Mouse (Mus musculus): ENCODE measurements around the gene Ostn. TPM values are rescaled to one million over a fixed set of nuclear protein-coding genes. Genes with fewer than 3 reads are reported as not detected.

Gene Ostn
- polyA plus RNA-seq, 1 experiment = not detected

- H3ac ChIP-seq (ENCODE audit: control insufficient read depth, insufficient read length, low read depth) = no peak overlapping the region
- TF ChIP-seq FOSL1 (IDR thresholded peaks at IDR 0.05; ENCODE audit: insufficient read depth, low read length, poor library complexity, severe bottlenecking) (no peak), MYOG (IDR thresholded peaks at IDR 0.05; ENCODE audit: control insufficient read depth, extremely low read depth, insufficient read length) (no peak), MAX (IDR thresholded peaks at IDR 0.05) (no peak), CEBPB (IDR thresholded peaks at IDR 0.05; ENCODE audit: low read depth) (no peak), USF1 (IDR thresholded peaks at IDR 0.05; ENCODE audit: low read depth) (no peak), MYOD1 (IDR thresholded peaks at IDR 0.05; ENCODE audit: control insufficient read depth, insufficient read length, low read depth) (no peak), CTCF (IDR thresholded peaks at IDR 0.05; ENCODE audit: control insufficient read depth, insufficient read depth, insufficient read length) (no peak)
- no peaks in the 10 kb centered on the region for H3K36me3 ChIP-seq (ENCODE audit: control insufficient read depth, insufficient read depth)
These were observed 69.3 kb downstream of the Ostn start for GRCm38 (mm10) chr16:27376556-27376955.

GRCm38 (mm10) chr16:27382217-27382616 lies 74.9 kb downstream of the Ostn start:
- Histone ChIP-seq H3K4me3 (ENCODE audit: insufficient read depth, poor library complexity, severe bottlenecking) (no peak overlapping the region), H3K36me3 (ENCODE audit: control insufficient read depth, insufficient read depth) (no peaks in the 10 kb centered on the region), H3K79me3 (ENCODE audit: low read depth) (no peaks in the 10 kb centered on the region), H3K79me2 (ENCODE audit: control insufficient read depth, insufficient read depth) (no peaks in the 10 kb centered on the region), H3ac (ENCODE audit: control insufficient read depth, insufficient read length, low read depth) (no peak overlapping the region), H3K27me3 (ENCODE audit: control insufficient read depth, insufficient read depth, insufficient read length) (no peaks in the 10 kb centered on the region)
- TF ChIP-seq MYOG (IDR thresholded peaks at IDR 0.05; ENCODE audit: control insufficient read depth, extremely low read depth, insufficient read length) (no peak), CTCF (IDR thresholded peaks at IDR 0.05; ENCODE audit: control insufficient read depth, insufficient read depth, insufficient read length) (no peak), USF1 (IDR thresholded peaks at IDR 0.05; ENCODE audit: low read depth) (no peak), CEBPB (IDR thresholded peaks at IDR 0.05; ENCODE audit: low read depth) (no peak), FOSL1 (IDR thresholded peaks at IDR 0.05; ENCODE audit: insufficient read depth, low read length, poor library complexity, severe bottlenecking) (no peak), MAX (IDR thresholded peaks at IDR 0.05) (no peak), MYOD1 (IDR thresholded peaks at IDR 0.05; ENCODE audit: control insufficient read depth, insufficient read length, low read depth) (no peak)

More at GRCm38 (mm10) chr16:27376556-27376955, 69.3 kb downstream of the Ostn start:
- H3K79me3 ChIP-seq (ENCODE audit: low read depth) = no peaks in the 10 kb centered on the region
- H3K79me2 ChIP-seq (ENCODE audit: control insufficient read depth, insufficient read depth) = no peaks in the 10 kb centered on the region
- H3K27me3 ChIP-seq (ENCODE audit: control insufficient read depth, insufficient read depth, insufficient read length) = no peaks in the 10 kb centered on the region
- no peak overlapping the region for H3K4me3 ChIP-seq (ENCODE audit: insufficient read depth, poor library complexity, severe bottlenecking)

GRCm38 (mm10) chr16:27384893-27385603 lies 77.8 kb downstream of the Ostn start:
- H3K27me3 ChIP-seq (ENCODE audit: control insufficient read depth, insufficient read depth, insufficient read length) = no peaks in the 10 kb centered on the region
- TF ChIP-seq USF1 (IDR thresholded peaks at IDR 0.05; ENCODE audit: low read depth) (no peak), MYOD1 (IDR thresholded peaks at IDR 0.05; ENCODE audit: control insufficient read depth, insufficient read length, low read depth) (no peak), MYOG (IDR thresholded peaks at IDR 0.05; ENCODE audit: control insufficient read depth, extremely low read depth, insufficient read length) (no peak), MAX (IDR thresholded peaks at IDR 0.05) (no peak), CEBPB (IDR thresholded peaks at IDR 0.05; ENCODE audit: low read depth) (no peak)
- no peak overlapping the region for H3K4me3 ChIP-seq (ENCODE audit: insufficient read depth, poor library complexity, severe bottlenecking)
- H3K79me3 ChIP-seq (ENCODE audit: low read depth) = peaks cover 8% of the 10 kb centered on the region
- no peaks in the 10 kb centered on the region for H3K36me3 ChIP-seq (ENCODE audit: control insufficient read depth, insufficient read depth)
- H3ac ChIP-seq (ENCODE audit: control insufficient read depth, insufficient read length, low read depth) = no peak overlapping the region
- peaks cover 12% of the 10 kb centered on the region for H3K79me2 ChIP-seq (ENCODE audit: control insufficient read depth, insufficient read depth)

- Histone ChIP-seq H3K27me3 (ENCODE audit: control insufficient read depth, insufficient read depth, insufficient read length) (no peaks in the 10 kb centered on the region), H3ac (ENCODE audit: control insufficient read depth, insufficient read length, low read depth) (no peak overlapping the region), H3K79me3 (ENCODE audit: low read depth) (peaks cover 14% of the 10 kb centered on the region), H3K36me3 (ENCODE audit: control insufficient read depth, insufficient read depth) (no peaks in the 10 kb centered on the region), H3K79me2 (ENCODE audit: control insufficient read depth, insufficient read depth) (peaks cover 18% of the 10 kb centered on the region), H3K4me3 (ENCODE audit: insufficient read depth, poor library complexity, severe bottlenecking) (no peak overlapping the region)
- no peak for TF ChIP-seq MAX (IDR thresholded peaks at IDR 0.05)
- no peak for TF ChIP-seq FOSL1 (IDR thresholded peaks at IDR 0.05; ENCODE audit: insufficient read depth, low read length, poor library complexity, severe bottlenecking)
- TF ChIP-seq USF1 (IDR thresholded peaks at IDR 0.05; ENCODE audit: low read depth) = no peak
- TF ChIP-seq CEBPB (IDR thresholded peaks at IDR 0.05; ENCODE audit: low read depth) = no peak
- no peak for TF ChIP-seq MYOG (IDR thresholded peaks at IDR 0.05; ENCODE audit: control insufficient read depth, extremely low read depth, insufficient read length)
- no peak for TF ChIP-seq MYOD1 (IDR thresholded peaks at IDR 0.05; ENCODE audit: control insufficient read depth, insufficient read length, low read depth)
- TF ChIP-seq CTCF (IDR thresholded peaks at IDR 0.05; ENCODE audit: control insufficient read depth, insufficient read depth, insufficient read length) = no peak
These were observed 78.4 kb downstream of the Ostn start for GRCm38 (mm10) chr16:27385649-27386048.

- Histone ChIP-seq H3ac (ENCODE audit: control insufficient read depth, insufficient read length, low read depth) (no peak overlapping the region), H3K79me3 (ENCODE audit: low read depth) (peaks cover 22% of the 10 kb centered on the region), H3K27me3 (ENCODE audit: control insufficient read depth, insufficient read depth, insufficient read length) (no peaks in the 10 kb centered on the region), H3K36me3 (ENCODE audit: control insufficient read depth, insufficient read depth) (no peaks in the 10 kb centered on the region), H3K79me2 (ENCODE audit: control insufficient read depth, insufficient read depth) (peaks cover 30% of the 10 kb centered on the region), H3K4me3 (ENCODE audit: insufficient read depth, poor library complexity, severe bottlenecking) (no peak overlapping the region)
- no peak for TF ChIP-seq CTCF (IDR thresholded peaks at IDR 0.05; ENCODE audit: control insufficient read depth, insufficient read depth, insufficient read length)
- TF ChIP-seq MYOD1 (IDR thresholded peaks at IDR 0.05; ENCODE audit: control insufficient read depth, insufficient read length, low read depth) = no peak
- TF ChIP-seq CEBPB (IDR thresholded peaks at IDR 0.05; ENCODE audit: low read depth) = no peak
- TF ChIP-seq MAX (IDR thresholded peaks at IDR 0.05) = no peak
- TF ChIP-seq USF1 (IDR thresholded peaks at IDR 0.05; ENCODE audit: low read depth) = no peak
- no peak for TF ChIP-seq MYOG (IDR thresholded peaks at IDR 0.05; ENCODE audit: control insufficient read depth, extremely low read depth, insufficient read length)
- TF ChIP-seq FOSL1 (IDR thresholded peaks at IDR 0.05; ENCODE audit: insufficient read depth, low read length, poor library complexity, severe bottlenecking) = no peak
These were observed 79.6 kb downstream of the Ostn start for GRCm38 (mm10) chr16:27386850-27387407.

Measured in C2C12 (cell line).